Mouse (Mus musculus): ENCODE results near the gene Rps8. TPM values are rescaled to one million over a fixed set of nuclear protein-coding genes. Genes with fewer than 3 reads are reported as not detected.

Gene Rps8
- polyA plus RNA-seq, 1 experiment, result 3,907 TPM

DNA sequence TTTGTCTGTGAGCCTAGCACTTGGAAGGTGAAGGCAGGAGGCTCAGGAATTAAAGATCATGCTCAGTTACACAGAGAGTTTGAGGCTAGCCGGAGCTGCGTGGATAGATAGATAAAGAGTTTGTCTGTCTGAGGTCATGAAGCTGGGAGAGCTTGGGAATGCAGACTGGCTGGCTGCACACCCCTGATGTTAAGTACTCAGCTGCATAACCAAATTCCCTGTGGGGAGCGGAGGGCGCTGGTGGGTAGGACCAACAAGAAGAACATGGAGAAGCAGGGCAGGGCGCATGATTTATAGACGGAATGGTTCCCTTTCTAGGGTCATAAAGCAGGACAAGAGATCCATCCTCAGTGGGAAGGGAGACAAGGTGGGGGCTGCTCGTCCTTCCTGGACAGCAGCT is 13.0 kb downstream of the Rps8 start:
- no peak overlapping the region for H3K4me2 ChIP-seq (ENCODE audit: low read depth)
- H3K79me2 ChIP-seq (ENCODE audit: control insufficient read depth, insufficient read depth), result no peaks in the 10 kb centered on the region
- TF ChIP-seq MAX (IDR thresholded peaks at IDR 0.05; ENCODE audit: low read depth), result no peak
- no peak for TF ChIP-seq CEBPB (IDR thresholded peaks at IDR 0.05; ENCODE audit: insufficient read depth, poor library complexity, severe bottlenecking)
- no peak for TF ChIP-seq TCF12 (IDR thresholded peaks at IDR 0.05; ENCODE audit: insufficient read depth, poor library complexity, severe bottlenecking)
- no peak for TF ChIP-seq SRF (IDR thresholded peaks at IDR 0.05; ENCODE audit: control insufficient read depth, insufficient read length, low read depth)
- TF ChIP-seq MYOD1 (IDR thresholded peaks at IDR 0.05; ENCODE audit: control insufficient read depth in 1 of 3, insufficient read length in 2 of 3, low read depth in 2 of 3), result no peak
- H3ac ChIP-seq (ENCODE audit: control insufficient read depth, insufficient read length), result no peak overlapping the region
- H3K36me3 ChIP-seq (ENCODE audit: control insufficient read depth, insufficient read depth), result no peaks in the 10 kb centered on the region
- no peaks in the 10 kb centered on the region for H3K27me3 ChIP-seq (ENCODE audit: control insufficient read depth, insufficient read depth, insufficient read length)
- no peak overlapping the region for H3K4me3 ChIP-seq

DNA sequence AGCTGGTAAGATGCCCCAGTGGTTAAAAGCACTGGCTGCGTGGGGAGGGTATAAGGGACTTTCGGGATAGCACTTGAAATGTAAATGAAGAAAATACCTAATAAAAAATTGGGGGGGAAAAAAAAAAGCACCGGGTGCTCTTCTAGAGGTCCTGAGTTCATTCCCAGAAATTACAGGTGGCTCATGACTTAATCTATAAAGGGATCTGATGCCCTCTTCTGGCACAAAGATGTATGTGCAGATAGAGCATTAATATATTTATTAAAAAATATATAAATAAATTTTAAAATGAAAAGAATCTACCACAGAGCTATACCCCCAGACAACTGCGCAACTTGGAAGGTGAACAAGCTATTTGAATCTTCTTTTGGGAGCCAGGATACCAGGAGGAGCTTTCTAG is 15.4 kb downstream of the Rps8 start:
- no peaks in the 10 kb centered on the region for H3K27me3 ChIP-seq (ENCODE audit: control insufficient read depth, insufficient read depth, insufficient read length)
- H3K36me3 ChIP-seq (ENCODE audit: control insufficient read depth, insufficient read depth), result no peaks in the 10 kb centered on the region
- H3K4me2 ChIP-seq (ENCODE audit: low read depth), result no peak overlapping the region
- TF ChIP-seq SRF (IDR thresholded peaks at IDR 0.05; ENCODE audit: control insufficient read depth, insufficient read length, low read depth), result no peak
- TF ChIP-seq REST (IDR thresholded peaks at IDR 0.05; ENCODE audit: insufficient read depth, insufficient read length), result no peak
- TF ChIP-seq TCF12 (IDR thresholded peaks at IDR 0.05; ENCODE audit: insufficient read depth, poor library complexity, severe bottlenecking), result no peak
- TF ChIP-seq MYOG (IDR thresholded peaks at IDR 0.05; ENCODE audit: control insufficient read depth in 1 of 3, insufficient read depth in 1 of 3, insufficient read length in 2 of 3, low read depth in 2 of 3), result no peak
- TF ChIP-seq TCF3 (IDR thresholded peaks at IDR 0.05; ENCODE audit: insufficient read length, low read depth), result no peak
- no peak for TF ChIP-seq MYOD1 (IDR thresholded peaks at IDR 0.05; ENCODE audit: control insufficient read depth in 1 of 3, insufficient read length in 2 of 3, low read depth in 2 of 3)
- TF ChIP-seq E2F4 (IDR thresholded peaks at IDR 0.05; ENCODE audit: insufficient read depth), result no peak
- TF ChIP-seq POLR2A (IDR thresholded peaks at IDR 0.05; ENCODE audit: insufficient read length, low read depth), result no peak
- TF ChIP-seq USF1 (IDR thresholded peaks at IDR 0.05; ENCODE audit: low read depth), result no peak
- TF ChIP-seq CEBPB (IDR thresholded peaks at IDR 0.05; ENCODE audit: insufficient read depth, poor library complexity, severe bottlenecking), result no peak
- TF ChIP-seq MAX (IDR thresholded peaks at IDR 0.05; ENCODE audit: low read depth), result no peak
- TF ChIP-seq POLR2AphosphoS2 (IDR thresholded peaks at IDR 0.05; ENCODE audit: insufficient read length, low read depth), result no peak
- H3ac ChIP-seq (ENCODE audit: control insufficient read depth, insufficient read length), result no peak overlapping the region
- no peak overlapping the region for H3K4me3 ChIP-seq
- no peaks in the 10 kb centered on the region for H3K79me2 ChIP-seq (ENCODE audit: control insufficient read depth, insufficient read depth)

DNA sequence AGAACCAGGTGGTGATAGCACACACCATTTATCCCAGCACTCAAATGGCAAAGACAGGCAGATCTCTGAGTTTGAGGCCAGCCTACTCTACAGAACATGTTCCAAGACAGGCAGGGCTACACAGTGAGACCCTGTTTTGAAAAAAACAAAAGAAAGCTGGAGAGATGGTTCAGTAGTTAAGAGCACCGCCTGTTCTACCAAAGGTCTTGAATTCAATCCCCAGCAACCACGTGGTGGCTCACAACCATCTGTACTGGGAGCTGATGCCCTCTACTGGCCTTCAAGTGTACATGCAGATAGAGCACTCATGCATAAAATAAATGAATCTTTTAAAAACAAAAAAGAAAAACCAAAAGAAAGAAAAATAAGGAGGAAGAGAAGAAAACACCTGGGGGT is 16.8 kb downstream of the Rps8 start:
- H3K79me2 ChIP-seq (ENCODE audit: control insufficient read depth, insufficient read depth), result no peaks in the 10 kb centered on the region
- H3K4me2 ChIP-seq (ENCODE audit: low read depth), result peak overlapping the region; percentile 15
- H3ac ChIP-seq (ENCODE audit: control insufficient read depth, insufficient read length), result no peak overlapping the region
- peak; percentile 80 for TF ChIP-seq MAX (IDR thresholded peaks at IDR 0.05; ENCODE audit: low read depth)
- no peak for TF ChIP-seq CEBPB (IDR thresholded peaks at IDR 0.05; ENCODE audit: insufficient read depth, poor library complexity, severe bottlenecking)
- TF ChIP-seq USF1 (IDR thresholded peaks at IDR 0.05; ENCODE audit: low read depth), result peak; percentile 95
- H3K4me3 ChIP-seq, result no peak overlapping the region
- H3K27me3 ChIP-seq (ENCODE audit: control insufficient read depth, insufficient read depth, insufficient read length), result no peaks in the 10 kb centered on the region
- no peaks in the 10 kb centered on the region for H3K36me3 ChIP-seq (ENCODE audit: control insufficient read depth, insufficient read depth)

DNA sequence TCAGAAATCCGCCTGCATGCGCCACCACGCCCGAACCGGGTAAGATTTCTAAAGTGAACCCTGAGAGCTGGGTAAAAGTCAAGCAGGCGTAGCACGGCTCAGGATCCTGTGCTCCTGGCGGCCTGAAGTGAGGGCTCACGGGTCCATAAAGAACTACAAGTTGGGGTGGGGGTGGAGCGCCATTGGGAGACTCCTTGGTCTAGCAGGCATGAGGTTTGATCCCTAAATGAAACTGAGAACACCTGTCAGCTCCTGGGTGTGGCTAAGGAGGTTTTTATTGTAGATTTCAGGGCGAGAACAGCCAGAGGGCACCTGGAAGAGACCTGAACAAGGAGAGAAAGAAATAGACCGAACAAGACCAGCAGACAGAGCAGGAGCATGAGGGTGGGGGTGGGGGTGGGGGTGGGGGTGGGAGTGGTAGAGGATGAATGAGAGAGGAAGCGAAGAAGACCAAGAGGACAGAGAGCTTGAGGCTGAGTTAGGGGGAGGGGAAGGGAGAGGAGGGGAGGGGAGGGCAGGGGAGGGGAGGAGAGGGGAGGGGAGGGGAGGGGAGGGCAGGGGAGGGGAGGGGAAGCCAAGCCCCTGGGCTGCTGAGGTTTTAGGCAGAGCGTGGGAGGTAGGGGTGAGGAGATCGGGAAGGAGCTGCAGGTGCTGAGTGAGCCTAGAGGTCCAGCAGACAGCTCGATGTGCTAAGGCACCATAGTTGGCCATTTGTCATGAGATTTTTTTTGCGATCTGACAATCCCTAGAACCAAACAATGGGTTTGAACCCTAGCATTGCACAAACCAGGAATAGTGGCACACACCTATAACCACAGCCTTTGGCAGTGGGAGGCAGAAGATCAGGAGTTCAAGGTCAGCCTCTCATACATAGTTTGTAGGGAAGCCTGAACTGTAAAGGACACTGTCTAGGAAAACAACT is 17.5 kb downstream of the Rps8 start:
- peak overlapping the region; percentile 15 for H3K4me2 ChIP-seq (ENCODE audit: low read depth)
- TF ChIP-seq MAX (IDR thresholded peaks at IDR 0.05; ENCODE audit: low read depth) (no peak), MYOG (IDR thresholded peaks at IDR 0.05; ENCODE audit: control insufficient read depth in 1 of 3, insufficient read depth in 1 of 3, insufficient read length in 2 of 3, low read depth in 2 of 3) (no peak), REST (IDR thresholded peaks at IDR 0.05; ENCODE audit: insufficient read depth, insufficient read length) (no peak), USF1 (IDR thresholded peaks at IDR 0.05; ENCODE audit: low read depth) (no peak), TCF3 (IDR thresholded peaks at IDR 0.05; ENCODE audit: insufficient read length, low read depth) (no peak), POLR2A (IDR thresholded peaks at IDR 0.05; ENCODE audit: insufficient read length, low read depth) (no peak)
- no peak overlapping the region for H3K4me3 ChIP-seq
- no peaks in the 10 kb centered on the region for H3K27me3 ChIP-seq (ENCODE audit: control insufficient read depth, insufficient read depth, insufficient read length)
- H3ac ChIP-seq (ENCODE audit: control insufficient read depth, insufficient read length), result no peak overlapping the region
- no peaks in the 10 kb centered on the region for H3K36me3 ChIP-seq (ENCODE audit: control insufficient read depth, insufficient read depth)
- no peaks in the 10 kb centered on the region for H3K79me2 ChIP-seq (ENCODE audit: control insufficient read depth, insufficient read depth)

DNA sequence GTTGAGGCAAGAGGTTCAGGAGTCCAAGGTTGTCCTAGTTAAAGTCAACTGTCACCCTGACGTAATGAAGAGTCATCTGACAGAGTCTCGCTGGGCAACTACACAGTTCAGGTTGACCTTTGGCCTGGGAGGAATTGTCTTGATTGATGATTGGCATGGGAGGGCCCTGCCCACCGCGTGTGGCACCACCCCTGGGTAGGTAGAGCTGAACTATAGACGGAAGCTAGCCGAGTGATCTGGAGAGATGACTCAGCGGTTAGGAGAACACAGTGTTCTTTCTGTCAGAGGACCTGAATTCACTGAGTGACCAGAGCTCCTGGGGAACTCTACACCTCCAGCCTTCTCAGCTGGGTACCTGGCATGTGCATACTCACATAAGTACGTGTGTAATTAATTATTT is 20.0 kb downstream of the Rps8 start:
- H3K79me2 ChIP-seq (ENCODE audit: control insufficient read depth, insufficient read depth), result peaks cover 12% of the 10 kb centered on the region
- H3K4me3 ChIP-seq, result no peak overlapping the region
- no peak for TF ChIP-seq CEBPB (IDR thresholded peaks at IDR 0.05; ENCODE audit: insufficient read depth, poor library complexity, severe bottlenecking)
- TF ChIP-seq MYOD1 (IDR thresholded peaks at IDR 0.05; ENCODE audit: control insufficient read depth in 1 of 3, insufficient read length in 2 of 3, low read depth in 2 of 3), result no peak

More for the DNA sequence above, 20.0 kb downstream of the Rps8 start:
- peak overlapping the region; percentile 1 for H3K4me2 ChIP-seq (ENCODE audit: low read depth)
- no peak overlapping the region for H3ac ChIP-seq (ENCODE audit: control insufficient read depth, insufficient read length)
- no peaks in the 10 kb centered on the region for H3K36me3 ChIP-seq (ENCODE audit: control insufficient read depth, insufficient read depth)
- H3K27me3 ChIP-seq (ENCODE audit: control insufficient read depth, insufficient read depth, insufficient read length), result no peaks in the 10 kb centered on the region
